Mouse (Mus musculus): ENCODE data around the gene Spdye4a.

DNA sequence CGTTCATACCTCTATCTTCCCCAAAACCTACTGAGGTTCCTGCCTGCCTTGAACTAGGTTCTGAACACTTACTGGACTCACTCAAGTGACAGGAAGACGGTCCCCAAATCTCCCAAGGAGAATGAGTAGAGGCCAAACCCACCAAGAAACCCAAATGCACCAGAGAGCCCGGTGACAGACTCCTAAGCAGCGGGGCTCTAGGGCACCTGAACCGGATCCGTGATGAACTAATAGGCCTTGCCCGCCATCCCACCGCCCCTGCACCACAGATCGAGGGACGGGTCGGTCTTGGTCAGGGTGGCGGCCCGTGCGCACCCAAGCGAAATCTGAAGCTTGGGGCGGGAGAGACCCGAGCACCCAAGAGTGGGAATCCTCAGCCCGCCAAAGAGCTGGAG is 26.1 kb upstream of the Spdye4a start:
- TF ChIP-seq POLR2A (IDR thresholded peaks at IDR 0.05; ENCODE audit: low read depth, low read length) (no peak), ZC3H11A (IDR thresholded peaks at IDR 0.05; ENCODE audit: low read depth, low read length) (no peak), BHLHE40 (IDR thresholded peaks at IDR 0.05; ENCODE audit: low read depth, low read length) (no peak)

All from CH12.LX (cell line).